Mouse (Mus musculus) lung, adult 18-20 months (tissue): Measurements from ENCODE around the gene Gskip.

Source experiments
- DNase-seq, 2 experiments: peaks; one replicate each; pipeline ENCODE4 v3.0.0; 2022; ENCODE audit warnings: mixed read lengths in 2 of 2

The Gskip gene

DNA sequence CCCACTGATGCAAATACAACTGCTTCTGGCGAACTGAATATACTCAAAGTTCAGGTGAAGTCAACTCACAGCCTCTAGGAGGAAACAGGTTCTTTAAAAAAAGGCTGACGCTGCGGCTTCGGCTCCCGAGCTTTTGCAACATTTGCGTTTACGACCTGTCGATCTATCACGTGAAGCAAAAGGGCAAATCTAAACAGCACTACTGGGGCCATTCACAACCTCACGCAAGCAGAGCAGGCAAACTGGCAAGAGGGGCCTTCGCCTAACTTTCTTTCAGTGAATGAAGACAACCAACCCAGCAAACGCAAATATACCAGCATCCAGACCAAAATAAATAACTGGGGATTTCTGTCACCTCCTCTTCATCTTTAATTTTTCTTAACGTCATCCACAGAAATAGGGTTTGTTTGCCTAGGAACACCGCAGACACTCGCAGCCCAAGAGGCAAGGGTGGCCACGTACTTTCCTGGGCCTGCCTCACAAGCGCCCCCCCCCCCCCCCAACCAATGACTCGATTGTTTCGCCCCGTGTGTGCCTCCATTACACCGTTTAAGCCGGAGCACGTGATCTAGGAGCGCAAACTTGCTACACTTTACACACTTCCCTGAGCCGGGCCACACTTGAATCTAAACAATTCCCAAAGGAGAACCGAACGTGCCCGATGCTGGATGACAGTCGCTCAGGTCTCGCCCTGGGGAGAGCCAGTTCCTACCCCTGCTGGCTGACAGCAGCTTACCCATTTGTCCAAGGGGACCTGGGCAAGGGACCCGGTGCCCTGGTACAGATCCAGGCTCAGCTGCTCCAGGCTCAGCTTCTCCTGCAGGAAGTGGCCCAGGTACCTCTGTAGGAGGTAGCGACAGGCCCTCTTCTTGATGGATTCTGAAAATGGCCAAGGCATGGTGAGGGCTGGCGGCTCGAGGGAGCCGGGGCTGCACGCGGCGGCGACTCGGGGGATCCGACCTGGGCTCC, at the start of gene Gskip:
Gene Gskip (plus strand): TSS at position 897 of the 969 bp plus-strand sequence.
- DNase-seq: peak; percentile 24 to 52

DNA sequence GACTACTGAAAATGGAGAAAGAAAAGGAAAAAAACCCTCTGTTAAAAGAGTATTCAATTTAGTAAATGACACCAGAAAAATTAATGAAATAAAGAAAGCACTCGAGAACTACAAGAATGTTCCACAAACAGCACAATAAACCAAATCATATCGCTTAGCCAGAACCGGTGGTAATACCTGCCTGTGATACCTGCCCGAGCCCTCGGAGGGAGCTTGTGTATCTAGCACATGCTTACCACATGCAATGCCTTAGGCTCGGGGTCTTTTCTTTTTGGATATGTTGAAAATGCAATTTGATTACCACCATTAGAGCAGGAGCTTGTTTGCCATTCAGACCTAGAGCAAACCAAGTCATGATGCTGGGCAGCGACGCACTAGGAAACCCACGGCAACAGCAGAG, 48.1 kb upstream of the Gskip start:
- no peak for DNase-seq

DNA sequence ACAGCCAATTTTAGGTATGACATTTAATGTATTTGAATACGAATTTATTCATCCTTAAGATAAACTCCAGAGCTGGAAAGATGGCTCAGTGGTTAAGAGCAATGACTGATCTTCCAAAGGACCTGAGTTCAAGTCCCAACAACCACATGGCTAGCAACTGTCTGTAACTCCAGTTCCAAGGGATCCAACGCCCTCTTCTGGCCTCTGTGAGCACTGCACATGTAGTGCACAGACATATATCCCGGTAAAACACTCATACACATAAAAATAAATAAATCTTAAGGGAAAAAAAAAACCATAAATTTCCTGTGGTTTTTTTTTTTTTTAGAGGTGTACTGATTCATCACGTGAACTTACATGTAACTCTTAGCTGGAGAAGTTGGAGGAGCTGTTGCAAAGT, 47.1 kb upstream of the Gskip start:
- no peak for DNase-seq

DNA sequence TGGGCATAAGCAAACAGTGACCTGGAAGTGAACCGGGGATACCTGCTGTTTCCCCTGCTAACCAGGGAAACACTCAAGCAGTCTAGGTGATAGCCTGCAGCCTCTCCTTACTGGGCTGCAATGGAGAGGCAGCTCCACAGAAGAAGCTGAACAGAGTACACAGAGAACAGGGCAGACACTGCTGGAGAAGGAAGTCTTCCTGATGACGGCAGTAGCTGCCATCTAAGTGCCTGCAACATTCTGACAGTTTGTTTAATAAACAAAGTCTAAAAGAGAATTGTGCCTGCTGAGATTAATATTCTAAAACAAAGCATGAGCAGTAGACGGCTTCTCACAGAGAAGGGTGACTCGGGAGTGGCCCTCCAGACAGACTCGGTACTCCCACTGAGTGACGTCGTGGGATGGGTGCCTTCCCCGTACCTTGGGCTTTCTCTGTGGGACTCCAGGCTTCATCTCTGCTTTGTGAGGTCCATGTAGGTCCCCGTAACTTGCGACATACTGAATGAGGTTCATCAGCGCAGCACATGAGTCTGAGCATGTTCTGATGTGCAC, 41.8 kb upstream of the Gskip start:
- peak in 1 of 2 experiments; percentile 12 for DNase-seq

DNA sequence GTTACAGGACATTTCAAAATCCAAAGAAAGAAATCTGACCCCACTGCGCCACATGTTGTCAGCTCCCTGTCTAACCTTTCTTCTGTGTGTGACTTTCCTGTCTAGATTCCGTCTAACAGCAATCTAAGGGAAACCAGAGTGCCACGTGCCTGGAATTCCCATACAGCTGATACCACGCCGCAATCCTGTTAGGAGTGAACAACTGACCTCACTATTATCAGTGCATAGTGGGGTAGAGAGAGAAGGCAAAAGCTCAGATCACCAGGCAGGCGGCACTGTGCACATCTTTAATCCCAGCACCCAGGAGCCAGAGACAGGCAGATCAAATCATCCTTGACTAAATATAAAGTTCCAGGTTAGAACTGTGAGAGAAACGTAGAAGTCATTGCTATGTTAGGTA, 28.8 kb upstream of the Gskip start:
- DNase-seq: no peak

DNA sequence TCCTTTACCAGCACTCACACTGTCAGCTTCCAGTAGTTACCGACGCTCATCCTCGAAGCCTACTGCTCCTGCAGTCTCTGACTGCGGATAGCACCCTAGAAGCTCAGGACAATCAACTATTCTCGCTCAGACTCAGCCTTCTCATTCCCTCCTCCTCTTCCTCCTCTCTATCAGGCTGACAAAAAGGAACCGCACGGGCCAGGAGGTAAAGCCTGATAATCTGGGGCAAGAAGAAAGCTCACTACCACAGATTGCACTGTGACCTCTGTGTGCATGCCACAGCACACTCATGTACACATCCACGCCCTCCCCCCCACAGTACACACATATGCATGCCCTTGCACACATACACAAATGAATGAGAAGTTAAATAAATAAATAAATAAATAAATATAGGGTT, 8.4 kb upstream of the Gskip start:
- DNase-seq: no peak

DNA sequence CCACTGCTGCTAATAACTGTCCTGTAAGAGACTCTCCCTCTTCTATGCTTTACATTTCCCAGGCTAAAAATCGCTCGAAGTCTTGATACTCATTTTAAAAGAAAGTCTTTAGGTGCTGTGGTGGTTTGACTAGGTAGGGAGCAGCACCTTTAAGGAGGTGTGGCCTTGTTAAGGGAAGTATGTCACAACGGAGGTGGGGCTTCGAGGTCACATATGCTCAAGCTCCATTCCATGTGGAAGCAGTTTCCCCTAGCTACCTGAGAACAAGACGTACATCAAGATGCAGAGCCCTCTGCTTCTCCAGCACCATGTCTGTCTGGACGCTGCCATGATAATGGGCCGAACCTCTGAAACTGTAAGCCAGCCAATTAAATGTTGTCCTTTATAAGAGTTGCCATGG, 6.4 kb upstream of the Gskip start:
- DNase-seq: no peak

DNA sequence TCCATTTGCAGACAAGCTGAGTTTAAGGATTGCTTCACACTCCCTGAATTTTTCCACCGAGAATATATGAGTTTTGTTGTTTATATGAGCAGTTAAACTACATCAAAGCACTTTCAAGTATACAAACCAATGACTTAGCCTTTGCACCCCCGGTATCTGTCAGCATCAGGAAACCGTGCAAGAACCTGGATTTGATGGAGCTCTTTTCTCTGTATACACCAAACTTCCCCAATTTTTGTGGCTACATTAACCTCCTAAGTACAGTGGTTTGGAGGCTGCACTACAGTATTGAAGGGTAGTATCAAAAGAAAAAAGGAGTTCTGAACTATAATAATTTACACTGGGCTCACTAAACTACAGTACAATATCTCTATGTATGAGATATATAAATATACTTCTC, 5.9 kb upstream of the Gskip start:
- no peak for DNase-seq

DNA sequence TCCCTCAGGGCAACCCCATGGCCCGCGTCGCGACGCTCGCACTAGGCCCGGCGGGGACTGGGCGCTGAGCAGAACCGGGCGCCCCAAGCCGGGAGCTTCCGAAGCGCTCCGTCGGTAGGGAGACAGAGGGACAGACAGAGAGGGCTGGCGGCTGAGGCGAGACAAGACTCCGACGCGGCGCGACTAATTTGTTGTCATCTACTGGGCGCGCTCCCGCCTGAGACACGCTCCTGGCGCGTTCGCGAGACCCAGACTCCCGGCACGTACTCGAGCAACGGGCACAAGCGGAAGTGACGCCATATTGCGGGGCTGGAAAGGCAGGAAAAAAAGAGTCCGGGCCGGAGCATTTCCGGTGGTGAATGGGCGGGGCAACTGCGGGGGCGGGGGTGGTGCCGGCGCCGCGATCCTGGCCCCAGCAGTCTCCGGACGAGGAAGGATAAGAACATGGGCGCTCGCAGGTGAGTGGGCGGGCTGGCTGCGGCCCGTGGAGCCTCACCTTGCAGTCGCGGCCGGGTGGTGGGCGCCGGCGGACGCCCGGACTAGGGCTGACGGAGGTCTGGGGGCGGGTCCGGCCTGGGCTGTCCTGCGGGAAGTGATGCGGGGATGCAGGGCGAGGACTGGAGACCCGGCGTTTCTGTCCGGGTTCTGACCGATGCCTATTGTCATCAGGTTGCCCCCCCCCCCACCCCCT, 517 bp downstream of the Gskip start, which contains the start of gene Atg2b:
Gene Atg2b (minus strand): TSS at position 211 of the 691 bp plus-strand sequence.
- DNase-seq: peak; percentile 95 to 96

DNA sequence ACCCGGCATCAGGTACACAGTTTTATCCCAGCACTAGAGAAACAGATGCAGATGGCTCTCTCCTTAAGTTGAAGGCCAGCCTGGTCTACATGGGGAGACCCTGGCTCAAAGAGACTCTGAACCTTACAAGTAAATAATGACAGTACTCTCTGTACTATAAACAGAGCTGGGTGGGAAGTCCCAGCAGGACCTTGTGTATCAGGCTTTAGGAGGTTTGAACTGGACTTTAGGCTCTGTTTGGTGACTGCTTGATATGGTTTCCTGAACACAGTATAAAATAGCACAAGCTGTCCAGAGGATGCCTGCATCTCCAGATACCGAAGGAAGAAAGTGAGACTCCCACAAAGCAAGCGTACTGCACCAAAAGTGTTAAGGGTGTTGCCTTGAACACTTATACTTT, 2.2 kb downstream of the Gskip start:
- no peak for DNase-seq

DNA sequence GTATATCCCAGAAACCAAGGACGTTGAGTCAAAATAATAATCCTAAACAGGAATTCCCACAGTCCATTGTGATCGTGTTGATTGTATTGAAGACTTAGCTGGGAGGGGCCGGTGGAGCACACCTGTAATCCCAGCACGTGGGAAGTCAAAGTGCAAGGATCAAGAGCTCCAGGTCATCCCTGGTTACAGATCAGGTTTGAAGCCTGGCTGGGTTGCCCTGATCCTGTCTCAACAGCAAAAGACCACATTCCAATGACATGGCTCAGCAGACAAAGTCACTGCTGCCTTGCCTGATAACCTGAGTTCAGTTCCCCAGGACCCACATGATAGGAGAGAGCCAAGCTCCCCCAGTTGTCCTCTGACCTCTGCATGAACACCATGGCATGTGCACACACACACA, 2.8 kb downstream of the Gskip start:
- no peak for DNase-seq

DNA sequence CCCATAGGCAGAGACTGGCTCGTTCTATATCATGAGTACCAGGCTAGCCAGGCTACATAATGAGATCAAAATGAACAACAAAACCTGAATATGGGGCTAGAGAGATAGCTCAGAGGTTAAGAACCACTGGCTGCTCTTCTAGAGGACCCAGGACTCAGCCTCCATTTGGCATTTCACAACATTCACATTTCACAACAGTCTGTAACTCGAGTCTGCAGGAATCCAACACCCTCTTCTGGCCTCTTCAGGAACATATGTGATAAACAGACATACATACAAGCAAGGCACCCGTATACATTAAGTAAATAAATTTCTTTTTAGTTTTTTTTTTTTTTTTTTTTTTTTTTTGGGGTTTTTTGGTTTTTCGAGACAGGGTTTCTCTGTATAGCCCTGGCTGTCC, 3.9 kb downstream of the Gskip start:
- DNase-seq: no peak

DNA sequence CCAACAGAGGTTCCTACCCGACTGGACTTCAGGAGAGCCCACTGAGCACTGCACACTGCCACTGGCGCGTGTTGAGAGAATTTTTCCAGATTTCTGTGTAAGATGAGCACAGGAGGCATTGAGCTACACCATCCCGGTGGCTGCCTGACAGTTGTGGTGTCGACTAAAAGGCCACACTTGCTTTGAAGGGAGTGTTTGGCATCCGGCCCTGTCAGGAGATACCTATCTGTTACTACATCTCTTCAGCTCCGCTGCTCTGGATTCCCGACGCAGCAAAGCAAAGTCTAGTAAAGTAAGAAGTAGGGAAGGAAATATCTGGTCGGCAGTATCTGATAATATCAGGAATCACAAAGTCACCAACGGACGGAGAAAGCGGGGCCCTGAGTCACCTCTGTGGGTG, 4.8 kb downstream of the Gskip start:
- DNase-seq: no peak

DNA sequence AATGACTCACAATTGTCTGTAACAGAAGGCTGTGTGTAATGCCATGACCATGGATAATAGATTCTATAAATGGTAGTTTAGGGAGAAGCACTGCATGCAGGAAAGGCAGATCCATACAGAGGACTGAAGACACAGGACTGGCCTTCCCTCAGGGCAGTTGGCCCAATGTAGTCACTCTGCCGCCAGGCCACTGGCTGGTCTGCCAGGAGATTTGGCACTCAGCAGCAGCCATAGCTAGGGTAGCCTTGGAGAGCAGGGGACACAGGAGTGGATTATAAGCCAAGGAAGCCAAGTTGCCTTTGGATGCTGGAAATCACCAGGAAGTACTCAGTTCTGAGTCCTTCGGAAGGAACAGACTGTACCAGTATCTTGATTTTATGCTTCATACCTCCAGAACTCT, 9.4 kb downstream of the Gskip start:
- DNase-seq: no peak

DNA sequence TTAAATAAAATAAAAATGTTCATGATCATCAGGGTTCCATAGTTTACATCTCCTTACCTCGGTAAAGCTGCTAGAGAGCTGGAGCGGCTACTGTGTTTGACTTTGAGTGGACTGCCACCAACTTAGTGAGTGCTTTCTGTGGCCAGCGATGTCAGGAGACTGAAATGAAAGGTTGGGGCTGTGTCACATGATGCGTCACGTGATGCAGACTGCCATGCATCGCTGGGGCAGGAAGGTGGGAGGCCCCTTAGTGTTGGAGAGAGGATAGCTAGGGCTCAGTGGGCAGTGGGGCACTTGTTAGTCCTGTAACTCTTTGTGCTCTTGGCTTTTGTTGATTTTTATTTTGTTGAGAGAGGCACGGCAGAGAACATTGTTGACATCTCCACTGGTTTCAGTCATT, 11.2 kb downstream of the Gskip start:
- DNase-seq: no peak

DNA sequence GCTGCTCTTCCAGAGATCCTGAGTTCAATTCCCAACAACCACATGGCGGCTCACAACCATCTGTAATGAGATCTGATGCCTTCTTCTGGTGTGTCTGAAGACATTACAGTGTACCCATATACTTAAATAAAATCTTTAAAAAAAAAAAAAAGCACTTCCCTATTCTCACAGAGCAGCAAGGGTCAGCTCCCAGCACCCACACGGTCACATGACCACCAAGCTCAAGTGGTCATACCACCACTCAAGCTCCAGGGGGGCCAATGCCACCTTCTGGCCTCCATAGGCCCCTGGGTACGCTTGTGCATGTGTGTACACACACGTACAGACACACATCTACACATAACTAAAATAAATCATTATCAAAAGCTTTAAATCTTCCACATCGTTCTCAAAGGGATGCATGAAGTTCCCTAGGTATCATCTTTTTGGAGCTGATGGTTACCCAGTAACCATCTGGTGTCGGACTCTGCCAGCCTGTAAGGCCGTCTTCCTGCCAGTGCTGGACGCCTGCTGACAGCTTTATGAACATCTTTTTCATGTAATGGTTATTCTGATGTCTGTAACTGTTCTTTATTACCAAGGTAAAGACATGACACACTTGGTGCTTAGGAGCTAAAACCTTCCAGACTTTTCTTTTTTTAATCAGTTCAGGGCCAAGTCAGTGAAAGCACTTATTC, 12.6 kb downstream of the Gskip start:
- no peak for DNase-seq

DNA sequence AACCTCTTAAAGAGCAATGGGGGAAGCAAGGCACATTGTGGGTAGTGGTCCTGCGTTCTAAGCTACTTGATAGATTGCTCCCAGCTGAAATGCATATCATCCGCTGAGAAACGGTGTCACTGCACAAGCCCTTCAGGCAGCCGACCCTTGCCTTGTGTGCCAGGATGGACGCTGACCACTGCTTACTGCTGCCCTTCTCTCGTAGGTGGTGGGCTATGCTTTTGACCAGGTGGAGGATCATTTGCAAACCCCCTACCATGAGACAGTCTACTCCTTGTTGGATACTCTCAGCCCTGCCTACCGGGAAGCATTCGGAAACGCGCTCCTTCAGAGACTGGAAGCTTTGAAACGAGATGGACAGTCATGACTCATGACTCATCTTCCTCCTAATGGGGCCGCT, 15.8 kb downstream of the Gskip start:
- no peak for DNase-seq

DNA sequence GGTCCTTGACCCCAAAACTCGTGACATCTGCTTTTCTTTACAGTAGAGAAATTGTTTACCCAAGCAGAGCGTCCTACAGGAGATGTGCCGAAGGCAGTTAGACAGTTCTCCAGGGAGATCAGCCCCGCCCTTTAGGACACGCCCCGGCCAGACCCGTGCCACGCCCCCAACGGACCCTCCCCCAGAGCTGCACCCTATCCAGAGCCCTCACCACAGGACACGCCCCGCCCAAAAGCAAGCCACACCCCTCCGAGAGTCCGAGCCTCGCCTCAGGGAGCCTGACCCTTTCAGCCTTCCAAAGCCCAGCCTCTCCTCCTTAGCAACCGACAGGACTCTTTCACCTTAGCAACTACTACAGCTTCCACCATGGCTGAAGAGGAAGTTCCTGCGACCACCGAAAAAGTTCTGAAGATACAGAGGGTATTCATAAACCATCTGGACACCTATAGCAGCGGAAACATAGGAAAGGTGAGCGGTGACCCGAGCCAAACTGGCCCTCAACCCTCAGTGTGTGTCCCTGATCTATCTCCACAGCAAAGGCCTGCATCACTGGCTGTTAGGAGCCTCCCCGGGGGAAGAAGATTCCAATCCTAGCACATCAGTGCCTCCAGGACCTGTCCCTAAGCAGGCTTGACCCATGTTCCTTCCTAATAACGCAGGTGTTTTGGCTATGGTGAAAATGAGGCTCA, 21.3 kb downstream of the Gskip start, which contains the start of gene Ak7:
Gene Ak7 (plus strand): TSS at position 178 of the 689 bp plus-strand sequence.
- peak; percentile 78 to 86 for DNase-seq

DNA sequence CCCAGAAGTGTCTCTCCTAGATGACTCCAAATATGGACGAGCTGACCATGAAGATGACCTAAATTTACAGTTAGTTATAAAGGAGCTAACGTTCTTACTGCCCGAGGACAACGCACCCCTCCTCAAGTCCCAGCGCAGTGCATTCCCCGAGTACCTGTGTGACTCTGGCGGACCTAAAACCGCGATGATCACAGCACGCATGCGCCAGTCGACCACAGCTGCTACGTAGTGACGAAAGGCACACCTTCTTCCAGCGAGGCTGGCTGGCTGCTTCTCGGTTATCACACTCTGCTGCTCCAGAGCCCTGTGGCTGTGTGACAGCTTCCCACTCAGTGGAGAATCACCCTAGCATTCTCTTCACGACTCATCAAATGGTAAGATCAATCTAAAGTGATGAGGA, 34.0 kb downstream of the Gskip start:
- DNase-seq: peak in 1 of 2 experiments; percentile 8

DNA sequence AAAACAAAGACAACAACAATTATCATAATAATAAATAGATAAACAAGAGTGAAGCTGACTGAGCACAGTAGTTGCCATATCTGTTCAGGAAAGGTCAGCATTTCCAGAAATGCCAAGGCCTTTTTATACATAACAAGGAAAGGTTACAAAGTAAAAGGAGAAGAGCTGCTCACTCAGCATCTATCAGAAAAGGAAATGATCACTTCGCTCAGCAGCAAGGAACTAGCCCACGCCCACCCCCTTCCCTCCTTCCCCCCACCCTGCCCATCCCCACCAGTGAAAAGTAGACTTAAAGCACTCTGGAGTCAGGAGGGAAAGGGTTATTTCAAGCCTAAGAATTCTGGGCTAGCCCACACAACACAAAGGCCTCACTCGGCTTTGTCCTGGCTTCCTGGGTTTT, 35.6 kb downstream of the Gskip start:
- DNase-seq: no peak

DNA sequence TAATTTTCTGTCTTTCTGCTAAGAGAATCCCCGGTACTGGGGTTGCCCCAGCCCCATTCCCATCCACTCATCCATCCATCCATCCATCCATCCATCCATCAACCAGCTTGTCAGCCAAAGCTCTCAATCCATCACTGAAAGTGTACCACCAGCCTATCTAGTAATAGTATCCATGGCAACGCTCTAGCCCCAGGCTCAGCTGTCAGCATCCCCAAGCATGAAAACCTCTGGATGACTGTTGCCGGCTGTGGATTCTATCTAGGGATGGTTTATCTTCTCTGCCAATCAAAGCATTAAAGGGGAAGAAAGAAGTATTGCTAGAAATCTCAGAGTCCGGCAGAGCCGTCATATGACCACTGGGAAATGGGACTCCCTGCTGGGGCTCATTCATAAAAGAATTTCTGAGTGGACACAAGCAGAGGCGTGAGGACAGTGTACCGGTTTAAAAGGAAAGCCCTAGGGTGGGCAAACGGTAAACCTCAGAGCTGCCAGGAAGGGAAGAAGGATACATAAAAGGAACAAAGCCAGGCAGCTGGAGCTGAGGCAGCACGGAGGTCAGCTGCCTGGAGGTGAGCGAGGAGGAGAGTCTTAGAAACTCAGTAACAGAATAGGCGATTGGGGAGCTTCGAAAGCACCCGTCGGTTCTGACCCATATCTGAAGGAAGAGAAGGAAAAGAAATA, 37.0 kb downstream of the Gskip start:
- DNase-seq: no peak

DNA sequence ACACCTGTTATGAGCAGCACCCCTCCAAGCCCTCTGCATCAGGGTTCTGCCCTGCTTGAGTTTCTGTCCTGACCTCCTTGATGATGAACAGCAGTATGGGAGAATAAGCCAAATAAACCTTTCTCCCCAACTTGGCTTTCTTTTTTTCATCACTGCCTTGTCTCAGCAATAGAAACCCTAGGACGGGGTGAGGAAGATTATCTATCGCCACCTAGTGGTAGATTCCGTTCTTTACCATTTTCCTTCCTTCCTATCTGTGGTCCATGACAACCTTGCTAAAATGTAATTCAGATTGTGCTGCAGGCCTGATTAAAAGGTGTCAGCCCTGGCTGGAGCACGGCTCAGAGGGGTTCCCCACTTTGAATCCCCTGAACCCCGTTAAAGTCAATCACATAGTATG, 38.0 kb downstream of the Gskip start:
- peak in 1 of 2 experiments; percentile 7 for DNase-seq
